Mouse (Mus musculus) lung, postnatal 4 days (tissue): ENCODE measurements around the gene Csrp2.
A peak's percentile ranks its signal among the peaks of the same experiment; 100 is the strongest.

Experiments used
- DNase-seq, 2 experiments: peaks; one replicate each; pipeline ENCODE4 v3.0.0; 2021

Gene Csrp2

GRCm38 (mm10) chr10:110919531-110920343 is at the start of gene Csrp2:
Csrp2 (plus strand) TSS chr10:110919789.
- DNase-seq = peak; percentile 93 to 95

- DNase-seq = no peak
These were observed 44.7 kb upstream of the Csrp2 start for GRCm38 (mm10) chr10:110874853-110875252.

- no peak for DNase-seq
These were observed 42.6 kb upstream of the Csrp2 start for GRCm38 (mm10) chr10:110876956-110877355.

DNA sequence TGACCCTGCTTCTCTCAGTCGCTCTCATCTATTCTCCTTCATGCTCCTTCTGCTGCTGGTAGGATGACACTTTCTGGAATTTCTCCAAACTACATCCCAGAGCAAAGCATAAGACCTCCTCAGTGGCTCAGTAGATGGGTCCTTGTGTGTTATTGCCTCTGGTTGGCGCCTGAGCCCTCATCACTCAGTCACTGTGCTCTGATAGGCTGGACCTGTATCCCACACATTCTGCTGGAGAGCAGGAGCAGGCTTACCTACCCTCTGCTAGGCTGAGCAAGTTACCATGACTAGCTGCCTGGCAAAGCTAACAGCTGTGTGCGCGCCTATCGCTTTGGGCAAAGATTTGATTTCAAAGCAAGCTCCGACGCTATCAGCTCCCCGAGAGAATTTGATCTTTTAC is 41.7 kb upstream of the Csrp2 start:
- no peak for DNase-seq

DNA sequence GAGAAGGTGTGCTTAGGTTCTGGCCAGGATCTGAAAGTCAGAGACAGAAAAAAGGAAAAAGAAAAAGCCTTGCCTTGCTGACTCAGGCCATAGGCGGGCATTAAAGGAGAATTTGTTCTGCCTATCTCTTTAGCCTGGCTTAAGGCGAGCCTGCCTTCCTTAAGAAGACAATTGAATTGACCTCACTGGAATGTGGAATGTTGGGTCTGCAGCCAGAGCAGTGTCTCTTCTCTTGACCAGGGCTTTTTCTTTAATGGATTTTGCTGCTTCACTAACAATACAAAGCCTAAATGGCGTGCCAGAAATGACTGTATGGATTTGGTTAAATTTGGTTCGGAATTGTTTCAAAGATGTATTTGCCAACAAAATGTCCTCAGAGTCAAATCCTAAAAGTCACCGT is 40.9 kb upstream of the Csrp2 start:
- DNase-seq = peak in 1 of 2 experiments; percentile 8

DNA sequence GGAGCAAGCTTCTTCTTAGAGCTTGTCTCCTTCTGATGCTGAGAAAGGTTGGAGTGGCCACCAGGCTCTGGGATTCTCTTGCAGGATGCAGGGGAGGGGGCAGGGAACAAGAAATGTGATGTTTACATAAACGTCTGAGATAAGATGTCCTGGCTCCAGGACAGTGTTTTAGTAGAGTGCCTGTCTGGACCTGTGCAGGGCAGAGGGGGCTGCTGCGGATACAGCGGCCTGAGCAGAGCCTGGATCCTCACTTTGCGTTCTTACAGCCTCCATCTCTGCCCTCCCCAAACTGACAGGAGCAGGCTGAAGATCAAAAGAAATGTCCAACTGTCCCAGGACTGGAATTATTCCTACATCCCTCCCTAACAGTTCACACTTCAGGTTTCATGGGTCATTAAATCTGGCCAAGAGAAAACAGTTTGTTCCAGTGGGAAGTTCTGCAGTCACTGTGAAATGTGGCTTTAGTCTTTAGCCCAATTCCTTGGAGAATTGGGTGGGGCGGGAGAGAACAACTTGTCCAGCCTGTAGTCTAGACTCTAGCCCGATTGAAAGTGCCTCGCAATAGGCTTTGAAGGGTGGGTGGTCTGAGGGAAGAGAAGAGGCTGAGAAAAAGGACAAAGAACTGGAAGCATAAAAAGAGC is 40.0 kb upstream of the Csrp2 start:
- DNase-seq = peak; percentile 26 to 37

DNA sequence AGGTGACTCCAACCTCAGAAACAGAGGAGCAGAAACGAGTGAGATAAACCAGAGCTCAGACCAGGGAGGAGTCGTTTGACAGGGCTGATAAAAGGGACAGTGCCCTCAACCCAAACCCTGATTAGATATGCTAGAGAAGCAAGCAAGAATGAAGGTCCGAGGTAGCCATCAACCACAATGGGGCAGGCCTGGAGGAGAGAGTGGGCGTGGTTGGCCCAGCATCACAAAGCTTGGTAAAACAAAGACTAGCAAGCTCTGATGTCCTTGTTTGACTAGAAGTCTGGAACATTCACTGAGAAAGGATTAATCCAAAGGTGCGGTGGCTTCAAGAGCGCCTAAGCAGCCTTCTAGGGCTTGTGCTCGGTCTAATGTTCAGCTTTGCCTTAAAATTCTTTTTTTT is 38.2 kb upstream of the Csrp2 start:
- no peak for DNase-seq

- DNase-seq = no peak
These were observed 36.9 kb upstream of the Csrp2 start for GRCm38 (mm10) chr10:110882701-110883100.

GRCm38 (mm10) chr10:110890656-110891272 is 28.8 kb upstream of the Csrp2 start:
- DNase-seq = no peak

DNA sequence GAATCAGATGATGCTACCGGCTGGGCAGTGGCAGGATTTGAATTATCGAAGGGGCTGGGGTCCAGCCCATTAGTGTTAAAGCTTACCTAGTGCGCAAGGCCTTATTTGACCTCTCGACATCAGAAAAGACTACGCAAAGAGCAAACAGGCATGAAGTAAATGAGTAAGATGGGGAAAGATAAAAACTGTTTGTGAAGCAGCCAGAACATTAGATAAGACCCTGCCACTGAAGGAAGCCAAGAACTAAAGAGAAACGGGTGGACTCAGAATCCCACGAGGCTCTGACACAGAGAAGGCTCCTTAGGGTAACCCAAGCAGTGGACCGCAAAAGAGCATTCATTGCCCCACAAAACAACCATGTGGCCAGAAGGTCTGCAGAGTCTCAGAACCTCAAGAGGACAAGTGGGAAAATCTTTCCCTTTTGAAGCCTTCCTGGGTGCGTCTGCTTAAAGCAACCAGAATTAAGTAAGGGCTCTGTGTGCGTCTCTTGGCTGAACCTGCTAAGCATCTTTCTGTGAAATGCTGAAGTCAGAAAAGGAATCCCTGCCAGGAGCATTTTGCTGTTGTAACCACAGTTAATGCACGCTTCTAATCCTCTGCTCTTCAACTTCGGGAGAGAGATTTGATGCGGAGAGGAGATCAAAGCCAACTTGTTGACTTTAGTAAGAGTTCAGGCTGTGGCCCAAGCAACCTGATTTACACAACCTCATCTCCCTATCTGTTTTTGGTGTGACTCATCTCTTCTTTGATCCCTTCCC is 19.7 kb upstream of the Csrp2 start:
- DNase-seq = no peak

DNA sequence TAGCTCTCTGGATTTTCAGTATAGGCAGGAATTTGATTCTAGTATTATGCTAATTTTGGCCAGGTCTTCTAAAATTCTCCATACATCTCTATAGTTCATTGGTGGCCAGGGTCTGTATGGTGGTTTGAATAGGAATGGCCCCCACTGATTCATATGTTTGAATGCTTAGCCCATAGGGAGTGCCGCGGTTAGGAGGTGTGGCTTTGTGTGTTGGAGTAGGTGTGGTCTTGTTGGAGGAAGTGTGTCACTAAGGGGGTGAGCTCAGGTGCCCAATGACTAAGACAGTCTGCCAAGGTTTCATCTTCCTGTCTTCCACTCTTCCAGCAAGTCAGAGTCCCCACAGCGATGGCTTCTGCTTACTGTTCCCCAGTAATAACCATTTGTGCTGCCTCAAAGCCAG is 15.7 kb upstream of the Csrp2 start:
- DNase-seq = no peak

GRCm38 (mm10) chr10:110916666-110917344 is 2.8 kb upstream of the Csrp2 start:
- DNase-seq = no peak

GRCm38 (mm10) chr10:110917521-110917920 is 2.1 kb upstream of the Csrp2 start:
- DNase-seq = no peak

DNA sequence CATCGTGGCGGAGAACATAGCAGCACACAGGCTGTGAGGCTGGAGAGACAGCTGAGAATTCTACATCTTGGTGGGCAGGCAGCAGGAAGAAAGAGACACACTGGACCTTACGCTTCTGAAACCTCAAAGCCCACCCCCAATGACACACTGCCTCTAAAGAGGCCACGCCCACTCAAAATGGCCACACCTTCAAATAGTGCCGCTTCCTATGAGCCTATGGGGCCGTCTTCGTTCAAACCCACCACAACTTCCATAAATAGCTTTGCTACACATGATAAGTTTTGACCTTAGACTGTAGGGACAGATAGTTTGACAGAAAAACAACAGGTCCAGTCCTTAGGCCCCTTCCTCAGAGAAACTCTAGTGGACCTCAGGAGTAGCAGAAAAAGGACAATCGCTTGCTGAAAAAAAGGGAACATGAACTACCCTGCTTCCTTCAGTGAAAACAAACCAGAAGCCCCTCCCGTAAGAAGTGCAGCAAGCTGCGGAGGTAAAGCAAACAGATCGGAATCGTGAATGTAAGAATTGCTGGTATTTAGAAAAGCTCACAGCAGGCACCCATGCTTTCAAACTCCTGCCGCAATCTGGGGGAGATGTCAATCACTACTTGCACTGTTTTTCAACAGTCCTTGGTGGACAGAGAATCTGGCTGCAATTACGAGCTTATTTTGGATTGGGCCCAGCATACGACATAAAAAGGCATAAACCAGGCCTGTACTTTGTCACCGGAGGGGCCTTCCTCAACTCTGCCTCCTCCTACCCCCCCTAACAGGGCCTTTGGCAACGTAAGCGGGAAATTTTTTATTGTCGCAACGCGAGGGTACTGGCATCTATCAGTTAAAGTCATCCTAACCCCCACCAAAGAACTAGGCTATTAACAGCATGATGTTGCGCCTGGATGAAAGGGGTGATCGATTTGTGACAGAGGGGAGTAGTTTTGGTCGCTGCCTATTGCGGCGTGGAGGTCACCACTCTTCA is 886 bp upstream of the Csrp2 start:
- peak in 1 of 2 experiments; percentile 40 for DNase-seq

- no peak for DNase-seq
These were observed 870 bp downstream of the Csrp2 start for GRCm38 (mm10) chr10:110920368-110920950.

GRCm38 (mm10) chr10:110921890-110922289 is 2.3 kb downstream of the Csrp2 start:
- DNase-seq = no peak

- no peak for DNase-seq
These were observed 3.0 kb downstream of the Csrp2 start for GRCm38 (mm10) chr10:110922612-110923011.

GRCm38 (mm10) chr10:110927491-110927890 is 7.9 kb downstream of the Csrp2 start:
- DNase-seq = peak; percentile 28 to 51

- no peak for DNase-seq
These were observed 10.2 kb downstream of the Csrp2 start for GRCm38 (mm10) chr10:110929756-110930155.

GRCm38 (mm10) chr10:110931161-110931912 is 11.7 kb downstream of the Csrp2 start:
- no peak for DNase-seq
